Mouse (Mus musculus) olfactory bulb, adult 2 months (tissue): ENCODE data around the gene Ltbp4.

Experiments used
- CTCF ChIP-seq: fragments of 200-500 bp; IDR thresholded peaks from 2 replicates; pipeline ENCODE4 v1.5.1; 2012; ENCODE audit warnings: low read depth, mild to moderate bottlenecking, low read length, moderate library complexity; ENCODE audit not compliant: insufficient read depth
- POLR2A ChIP-seq: fragments of 200-500 bp; IDR thresholded peaks from 2 replicates; pipeline ENCODE4 v1.6.1; 2012; ENCODE audit warnings: mild to moderate bottlenecking, low read depth, low read length, moderate library complexity; ENCODE audit not compliant: insufficient read depth

DNA sequence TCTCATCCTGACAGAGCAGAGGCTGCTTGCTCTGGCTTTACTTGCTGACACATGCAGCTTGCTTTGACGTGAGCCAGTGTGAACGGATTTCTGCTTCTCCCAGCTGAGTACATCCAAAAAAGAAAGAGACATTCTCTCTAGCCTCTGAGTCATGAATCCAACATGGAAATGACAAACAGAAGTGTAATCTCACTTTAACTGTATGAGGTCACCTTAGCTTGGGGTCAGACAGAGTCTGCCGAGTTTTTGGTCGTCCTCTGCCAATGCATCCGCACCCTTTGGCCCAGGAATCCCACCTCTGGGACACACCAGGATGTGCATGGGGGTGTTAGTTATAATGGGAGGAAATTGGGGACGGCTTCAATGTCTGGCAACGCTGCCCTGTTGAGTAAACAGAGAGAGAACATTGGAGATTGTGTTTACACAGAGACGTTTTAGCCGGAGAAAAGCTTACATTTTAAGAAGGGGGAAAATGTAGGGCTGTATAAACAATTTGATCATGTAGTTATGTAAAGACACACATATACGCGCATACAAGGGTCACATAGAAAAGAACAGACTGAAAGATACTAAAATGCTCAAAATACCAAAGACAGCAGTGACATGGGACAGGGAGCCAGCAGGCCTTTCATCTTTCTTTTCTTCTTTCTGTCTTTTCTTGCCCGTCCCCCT is 45.6 kb downstream of the Ltbp4 start:
- TF ChIP-seq CTCF (no peak), POLR2A (no peak)
